Mouse (Mus musculus) effector memory CD4-positive, alpha-beta T cell, adult 7 months (primary cell): Measurements from ENCODE around the gene Ermn. TPM values are rescaled to one million over a fixed set of nuclear protein-coding genes. Genes with fewer than 3 reads are reported as not detected.

Experiments used
- polyA plus RNA-seq: library from polyadenylated mRNA; unstranded; fragments of 100-300 nt; shearing (Covaris generic); gene quantifications from one replicate; pipeline ENCODE4 v1.2.1, GENCODE M21; 2017

Ermn gene
- 0.76 TPM for polyA plus RNA-seq

DNA sequence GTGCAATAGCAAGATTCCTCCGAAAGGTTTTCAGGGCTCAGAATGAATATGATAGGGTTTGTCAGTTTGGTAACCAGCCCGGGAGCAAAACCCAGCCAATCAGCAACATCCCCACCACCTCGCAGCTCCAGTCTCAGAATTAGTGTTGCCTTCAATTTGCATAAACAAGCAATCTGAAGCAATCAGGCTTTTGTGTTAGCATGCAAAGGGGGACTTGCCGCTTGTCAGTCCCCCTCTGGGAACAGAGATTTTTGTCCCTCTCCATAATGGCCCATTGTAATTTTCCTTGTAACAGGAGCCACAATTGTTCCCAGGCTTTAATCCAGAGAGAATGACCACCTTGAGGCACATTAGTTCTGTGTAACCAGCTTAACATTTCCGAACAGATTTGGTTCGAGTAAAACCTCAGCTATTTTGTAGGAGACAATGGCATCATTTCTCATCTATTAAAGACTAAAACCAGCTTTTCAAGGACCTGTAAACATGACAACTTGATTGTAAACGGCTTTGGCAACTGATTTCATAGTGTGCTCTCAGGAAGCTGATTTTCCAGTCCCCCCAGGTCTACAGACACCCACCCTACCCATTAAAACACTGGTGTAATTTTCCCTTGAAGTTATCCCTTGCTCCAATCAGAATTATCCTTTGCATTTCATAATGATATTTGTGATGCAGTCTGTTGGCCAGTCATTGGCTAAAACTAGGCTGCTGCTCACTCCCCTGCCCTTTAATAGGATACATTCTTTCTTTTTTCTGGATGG is at the start of gene Ermn:
Gene Ermn, minus strand, starts transcription at position 44 of the 761 bp plus-strand sequence.

DNA sequence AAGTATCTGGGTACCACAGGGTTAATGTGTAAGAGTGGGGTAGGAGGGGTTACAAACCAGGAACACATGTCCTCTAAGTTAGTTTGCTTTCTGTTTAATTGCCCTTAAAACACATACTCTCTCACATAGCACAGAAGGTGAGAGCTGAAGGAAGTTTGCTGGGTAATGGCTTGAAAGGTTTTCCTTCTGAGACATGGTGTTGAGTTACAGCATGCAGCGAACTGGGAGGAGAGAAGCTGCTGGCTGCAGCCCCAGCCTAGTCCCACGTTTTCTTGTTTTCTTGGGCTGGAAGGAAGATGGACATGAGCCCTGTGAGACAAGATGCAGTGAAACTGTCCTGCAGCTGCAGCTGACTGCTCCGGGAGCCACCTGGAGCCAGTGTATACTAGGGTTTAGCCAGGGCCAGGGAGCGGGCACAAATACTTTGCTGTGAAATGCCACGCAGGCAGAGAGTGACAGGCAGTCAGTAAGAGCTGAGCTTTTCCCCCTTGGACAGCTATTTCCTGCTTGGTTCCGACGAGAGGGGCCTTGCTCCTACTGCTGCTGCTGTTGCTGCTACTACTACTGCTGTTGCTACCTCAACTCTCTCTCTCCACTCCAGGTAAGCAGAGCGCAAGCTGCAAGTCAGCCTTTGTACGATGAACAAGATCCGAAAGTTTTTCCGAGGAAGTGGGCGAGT is 54.8 kb downstream of the Ermn start, which contains the start of gene Galnt5:
Gene Galnt5, plus strand, starts transcription at position 133 of the 679 bp plus-strand sequence.

Other genes with a start within 250 kb of the Ermn start
- gene Galnt5, start 55.0 kb downstream of the Ermn start, polyA plus RNA-seq = not detected
- gene Cytip, start 142.7 kb upstream of the Ermn start, polyA plus RNA-seq = 839 TPM